Mouse (Mus musculus): Measurements from ENCODE around the gene Adgrb3. TPM values are rescaled to one million over a fixed set of nuclear protein-coding genes. Genes with fewer than 3 reads are reported as not detected.

Gene Adgrb3
- polyA plus RNA-seq, 1 experiment from 2014 or later: 0.41 TPM

DNA sequence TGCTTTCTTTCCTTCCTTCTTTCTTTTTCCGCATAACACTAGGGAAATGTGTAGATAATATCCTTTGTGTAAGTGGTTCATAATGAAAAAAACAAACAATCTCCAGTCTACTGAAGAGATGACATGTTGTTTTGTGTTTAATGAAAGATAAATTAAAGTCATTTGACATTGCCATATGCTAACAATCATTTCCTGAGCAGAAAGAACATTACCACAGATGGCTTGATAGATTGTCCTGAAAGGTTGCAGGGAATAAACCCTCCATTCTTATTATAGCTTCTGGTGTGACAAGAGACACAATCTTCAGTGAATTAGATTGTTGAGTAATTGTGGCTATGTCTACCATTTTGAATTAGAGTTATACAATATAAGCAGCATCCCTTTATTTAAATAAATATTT is 247.8 kb downstream of the Adgrb3 start:
- no peak overlapping the region for H3K27ac ChIP-seq
- no peak overlapping the region for H3K9ac ChIP-seq
- 63% methylated on average over 1 of the region's 1 CpGs for WGBS
- no peak overlapping the region for H3K4me2 ChIP-seq
- ATAC-seq (ENCODE audit: borderline replicate concordance, extremely low read depth, low FRiP score, low TSS enrichment): no peak
- no peaks in the 10 kb centered on the region for H3K9me3 ChIP-seq
- no peaks in the 10 kb centered on the region for H3K27me3 ChIP-seq
- H3K4me3 ChIP-seq: no peak overlapping the region
- no peaks in the 10 kb centered on the region for H3K4me1 ChIP-seq
- H3K36me3 ChIP-seq: no peaks in the 10 kb centered on the region

DNA sequence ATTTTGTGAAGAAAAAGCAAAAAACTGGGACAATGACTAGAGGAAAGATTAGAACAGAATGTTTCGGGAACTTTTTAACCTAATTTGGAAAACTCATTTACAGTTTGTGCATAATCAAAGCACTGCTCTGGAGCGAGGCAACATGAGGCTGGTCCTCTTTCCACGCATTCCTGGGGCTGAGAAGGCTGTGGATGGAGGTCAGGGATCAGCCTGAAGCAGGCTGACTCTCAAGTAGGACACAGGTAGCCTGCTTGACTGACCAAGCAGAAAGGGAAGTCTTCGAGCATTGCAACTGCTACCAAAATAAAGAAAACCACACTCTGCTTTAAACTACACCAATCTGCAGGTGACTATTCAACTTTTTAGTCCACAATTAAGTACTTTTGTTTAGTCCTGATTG is 251.7 kb downstream of the Adgrb3 start:
- no peak for ATAC-seq (ENCODE audit: borderline replicate concordance, extremely low read depth, low FRiP score, low TSS enrichment)
- Histone ChIP-seq H3K4me1 (no peaks in the 10 kb centered on the region), H3K27me3 (no peaks in the 10 kb centered on the region), H3K9ac (no peak overlapping the region), H3K27ac (no peak overlapping the region), H3K36me3 (no peaks in the 10 kb centered on the region), H3K9me3 (no peaks in the 10 kb centered on the region), H3K4me2 (no peak overlapping the region), H3K4me3 (no peak overlapping the region)
- 63% methylated on average over 4 of the region's 4 CpGs for WGBS

DNA sequence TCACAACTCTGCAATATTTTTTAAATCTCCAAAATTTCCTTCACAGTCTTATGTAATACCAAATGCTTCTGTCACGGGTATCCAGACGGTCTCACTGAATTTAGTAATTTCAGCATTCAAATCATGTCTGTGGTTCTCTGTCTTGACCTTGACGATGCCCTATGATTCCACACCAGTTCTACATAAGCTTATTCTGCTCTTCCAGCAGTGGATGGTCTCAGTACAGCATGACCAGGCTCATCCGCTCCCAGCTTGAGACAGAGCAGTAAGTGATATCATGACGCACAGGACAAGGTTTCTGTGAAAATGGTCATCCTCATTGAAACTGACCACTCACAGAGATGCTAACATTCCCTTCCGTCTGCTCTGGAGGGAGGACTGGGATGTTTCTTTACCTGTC is 252.9 kb downstream of the Adgrb3 start:
- H3K27ac ChIP-seq: no peak overlapping the region
- H3K4me3 ChIP-seq: no peak overlapping the region
- no peaks in the 10 kb centered on the region for H3K4me1 ChIP-seq
- no peak for ATAC-seq (ENCODE audit: borderline replicate concordance, extremely low read depth, low FRiP score, low TSS enrichment)
- 79% methylated on average over 6 of the region's 6 CpGs for WGBS
- no peak overlapping the region for H3K9ac ChIP-seq
- H3K4me2 ChIP-seq: no peak overlapping the region
- H3K27me3 ChIP-seq: no peaks in the 10 kb centered on the region
- no peaks in the 10 kb centered on the region for H3K9me3 ChIP-seq
- H3K36me3 ChIP-seq: no peaks in the 10 kb centered on the region

DNA sequence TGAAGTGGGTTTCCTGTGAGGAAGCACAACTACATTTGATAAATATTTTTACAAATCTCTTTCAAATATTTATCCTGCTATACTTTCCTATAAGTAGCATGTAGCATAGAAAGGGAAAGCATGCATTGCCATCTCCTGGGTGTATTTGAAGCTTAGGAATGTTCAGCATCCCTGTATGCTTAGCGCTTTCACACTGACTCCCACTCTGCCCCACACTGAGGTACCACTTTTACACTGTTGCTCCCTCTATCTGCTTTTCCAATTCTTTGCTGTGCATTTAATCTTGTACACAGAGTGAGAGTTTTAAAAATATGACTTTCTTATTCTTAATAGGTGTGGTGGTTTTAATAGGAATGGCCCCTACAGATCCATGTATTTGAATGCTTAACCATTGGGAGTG is 261.4 kb downstream of the Adgrb3 start:
- Histone ChIP-seq H3K4me3 (no peak overlapping the region), H3K9me3 (no peaks in the 10 kb centered on the region), H3K27ac (no peak overlapping the region), H3K9ac (no peak overlapping the region), H3K4me2 (no peak overlapping the region), H3K36me3 (no peaks in the 10 kb centered on the region), H3K4me1 (no peaks in the 10 kb centered on the region), H3K27me3 (no peaks in the 10 kb centered on the region)
- 85% methylated on average over 1 of the region's 1 CpGs for WGBS
- no peak for ATAC-seq (ENCODE audit: borderline replicate concordance, extremely low read depth, low FRiP score, low TSS enrichment)

DNA sequence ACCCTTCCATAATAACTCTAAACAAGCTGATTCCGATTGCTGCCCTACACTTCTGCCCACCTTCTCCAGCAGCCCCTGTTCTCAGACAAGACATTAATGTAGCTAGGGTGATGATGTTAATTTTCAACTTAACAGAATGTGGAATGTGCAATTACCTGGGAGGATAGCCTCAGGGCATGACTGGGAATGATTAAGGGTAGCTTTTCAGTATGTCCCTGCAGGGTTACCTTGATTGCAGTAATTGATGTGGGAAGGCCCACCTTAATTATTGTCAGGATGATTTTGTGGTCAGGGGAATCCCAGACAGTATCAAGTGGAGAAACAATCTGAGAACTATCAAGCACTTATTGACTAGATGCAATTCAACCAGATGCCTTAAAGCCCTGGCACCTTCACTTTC is 283.4 kb downstream of the Adgrb3 start:
- Histone ChIP-seq H3K4me2 (no peak overlapping the region), H3K9me3 (no peaks in the 10 kb centered on the region), H3K27ac (no peak overlapping the region), H3K27me3 (no peaks in the 10 kb centered on the region), H3K36me3 (no peaks in the 10 kb centered on the region), H3K4me1 (no peaks in the 10 kb centered on the region), H3K9ac (no peak overlapping the region), H3K4me3 (no peak overlapping the region)
- ATAC-seq (ENCODE audit: borderline replicate concordance, extremely low read depth, low FRiP score, low TSS enrichment): no peak
- WGBS: 73% methylated on average over 1 of the region's 1 CpGs

DNA sequence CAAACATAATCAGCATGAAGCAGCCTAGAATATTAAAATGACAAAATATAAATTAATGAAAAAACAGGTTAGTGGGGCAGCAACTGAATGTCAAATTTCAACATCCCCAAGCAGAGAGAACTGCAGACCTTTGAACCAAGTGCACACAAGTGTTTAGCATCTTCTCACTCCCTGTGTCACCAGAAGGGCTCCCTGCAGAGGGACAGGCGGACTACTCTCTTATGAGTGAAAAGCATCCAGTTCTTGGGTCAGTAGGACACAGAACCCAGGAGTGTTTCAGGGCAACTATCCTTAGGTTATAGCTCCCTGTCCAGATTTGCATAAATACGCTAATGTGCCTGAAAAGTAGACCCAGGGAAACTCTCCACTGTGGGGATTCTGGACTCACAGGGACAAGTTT is 285.6 kb downstream of the Adgrb3 start:
- Histone ChIP-seq H3K9me3 (no peaks in the 10 kb centered on the region), H3K9ac (no peak overlapping the region), H3K4me1 (no peaks in the 10 kb centered on the region), H3K36me3 (no peaks in the 10 kb centered on the region), H3K4me2 (no peak overlapping the region), H3K27me3 (no peaks in the 10 kb centered on the region), H3K4me3 (no peak overlapping the region), H3K27ac (no peak overlapping the region)
- no peak for ATAC-seq (ENCODE audit: borderline replicate concordance, extremely low read depth, low FRiP score, low TSS enrichment)
- 65% methylated on average over 2 of the region's 2 CpGs for WGBS

DNA sequence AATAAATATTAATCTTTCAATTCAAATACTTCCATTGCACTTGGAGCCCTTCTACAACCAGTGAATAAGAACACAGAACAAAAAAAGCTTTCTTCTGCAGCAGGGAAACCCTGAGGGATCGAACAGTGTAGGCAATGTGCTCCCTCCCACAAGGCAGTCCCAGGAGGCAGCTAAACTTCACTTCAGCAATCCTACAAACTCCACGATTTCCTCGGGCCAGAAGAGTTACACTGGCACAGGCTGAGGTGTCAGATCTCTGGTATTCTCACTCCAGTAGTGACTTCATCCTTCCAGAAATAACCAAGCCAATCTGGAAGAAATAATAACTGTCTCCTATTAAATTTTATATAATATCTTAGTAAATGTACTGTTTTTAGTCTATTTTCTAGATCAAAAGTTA is 286.6 kb downstream of the Adgrb3 start:
- Histone ChIP-seq H3K27me3 (no peaks in the 10 kb centered on the region), H3K4me1 (no peaks in the 10 kb centered on the region), H3K4me2 (no peak overlapping the region), H3K9ac (no peak overlapping the region), H3K9me3 (no peaks in the 10 kb centered on the region), H3K4me3 (no peak overlapping the region), H3K27ac (no peak overlapping the region), H3K36me3 (no peaks in the 10 kb centered on the region)
- no peak for ATAC-seq (ENCODE audit: borderline replicate concordance, extremely low read depth, low FRiP score, low TSS enrichment)
- WGBS: 50% methylated on average over 3 of the region's 3 CpGs

DNA sequence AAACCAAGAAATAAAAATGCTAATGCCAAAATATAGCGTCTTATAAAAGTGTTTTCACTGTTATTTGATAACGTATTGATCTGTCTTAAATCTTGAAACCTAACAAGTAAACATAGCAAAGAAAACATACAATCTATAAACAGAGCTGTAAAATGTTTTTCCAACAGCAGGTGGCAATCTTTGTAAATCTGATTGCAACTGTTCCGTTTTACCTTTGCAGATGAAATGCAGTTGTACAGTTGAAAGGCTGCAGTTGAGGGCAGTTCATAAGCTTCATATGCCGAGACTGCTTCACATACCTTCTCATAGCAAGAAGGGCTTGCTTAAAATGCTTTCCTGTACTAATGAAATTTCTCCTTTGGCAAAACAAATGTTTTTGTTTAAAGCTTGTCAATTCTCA is 302.5 kb downstream of the Adgrb3 start:
- Histone ChIP-seq H3K4me2 (no peak overlapping the region), H3K36me3 (no peaks in the 10 kb centered on the region), H3K4me3 (no peak overlapping the region), H3K9me3 (no peaks in the 10 kb centered on the region), H3K27ac (no peak overlapping the region), H3K9ac (no peak overlapping the region), H3K27me3 (no peaks in the 10 kb centered on the region), H3K4me1 (no peaks in the 10 kb centered on the region)
- no peak for ATAC-seq (ENCODE audit: borderline replicate concordance, extremely low read depth, low FRiP score, low TSS enrichment)
- 63% methylated on average over 4 of the region's 4 CpGs for WGBS

DNA sequence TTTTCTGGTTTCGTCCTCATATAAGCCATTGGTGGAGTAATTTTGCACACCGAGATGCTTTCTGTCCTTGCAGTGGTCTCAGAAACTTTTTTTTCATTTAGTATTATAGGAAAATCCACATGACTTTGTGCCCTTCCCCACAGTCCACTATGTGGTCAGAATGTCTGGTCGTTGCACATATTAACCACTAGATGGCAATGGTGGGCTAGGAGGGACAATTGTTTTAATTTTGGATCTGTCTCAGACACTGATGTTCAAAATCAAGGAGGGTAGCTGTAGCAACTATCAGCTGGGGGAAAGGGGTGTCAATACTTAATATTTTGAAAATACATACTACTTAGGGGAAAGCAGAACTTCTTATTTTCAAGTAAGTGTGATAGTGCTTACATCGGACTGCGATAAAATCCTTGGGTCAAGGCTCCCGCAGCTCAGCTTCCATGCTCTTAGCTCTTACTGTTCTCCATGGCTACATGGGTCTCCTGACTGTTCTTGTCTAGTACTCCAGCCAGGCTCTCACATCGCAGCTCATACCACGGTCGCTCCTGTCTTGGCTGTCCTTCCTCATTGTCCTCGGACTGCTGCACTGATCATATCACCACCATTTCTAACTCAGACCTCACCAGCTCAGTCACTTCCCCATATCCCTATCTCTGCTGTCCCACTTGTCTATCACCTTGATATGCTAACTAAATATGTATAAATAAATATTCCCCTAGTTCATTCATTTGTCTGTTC is 319.0 kb downstream of the Adgrb3 start:
- Histone ChIP-seq H3K9ac (no peak overlapping the region), H3K4me1 (no peaks in the 10 kb centered on the region), H3K4me2 (no peak overlapping the region), H3K4me3 (no peak overlapping the region), H3K27me3 (no peaks in the 10 kb centered on the region), H3K36me3 (no peaks in the 10 kb centered on the region), H3K9me3 (no peaks in the 10 kb centered on the region), H3K27ac (no peak overlapping the region)
- ATAC-seq (ENCODE audit: borderline replicate concordance, extremely low read depth, low FRiP score, low TSS enrichment): no peak
- 56% methylated on average over 10 of the region's 10 CpGs for WGBS

DNA sequence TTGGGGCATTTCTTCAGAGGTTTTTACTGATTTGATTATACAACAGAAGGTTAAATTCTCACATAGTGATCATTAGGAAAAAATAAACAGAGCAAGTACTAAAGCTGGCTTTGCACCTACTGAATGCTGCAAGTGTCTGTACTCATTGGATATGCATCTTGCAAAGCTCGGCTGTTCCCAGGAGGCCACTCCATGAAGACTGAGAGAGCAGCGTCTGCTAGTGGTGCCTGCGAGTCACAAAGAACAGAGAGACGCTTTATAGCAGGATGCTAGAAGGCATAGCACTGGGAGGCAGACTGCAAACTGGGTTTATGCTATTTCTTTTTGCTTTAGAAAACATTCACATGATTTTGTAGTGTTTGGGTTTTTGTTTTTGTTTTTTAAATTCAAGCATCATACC is 325.2 kb downstream of the Adgrb3 start:
- Histone ChIP-seq H3K9ac (no peak overlapping the region), H3K4me1 (no peaks in the 10 kb centered on the region), H3K9me3 (no peaks in the 10 kb centered on the region), H3K36me3 (no peaks in the 10 kb centered on the region), H3K4me2 (no peak overlapping the region), H3K27me3 (no peaks in the 10 kb centered on the region), H3K27ac (no peak overlapping the region), H3K4me3 (no peak overlapping the region)
- 29% methylated on average over 4 of the region's 4 CpGs for WGBS
- ATAC-seq (ENCODE audit: borderline replicate concordance, extremely low read depth, low FRiP score, low TSS enrichment): no peak

DNA sequence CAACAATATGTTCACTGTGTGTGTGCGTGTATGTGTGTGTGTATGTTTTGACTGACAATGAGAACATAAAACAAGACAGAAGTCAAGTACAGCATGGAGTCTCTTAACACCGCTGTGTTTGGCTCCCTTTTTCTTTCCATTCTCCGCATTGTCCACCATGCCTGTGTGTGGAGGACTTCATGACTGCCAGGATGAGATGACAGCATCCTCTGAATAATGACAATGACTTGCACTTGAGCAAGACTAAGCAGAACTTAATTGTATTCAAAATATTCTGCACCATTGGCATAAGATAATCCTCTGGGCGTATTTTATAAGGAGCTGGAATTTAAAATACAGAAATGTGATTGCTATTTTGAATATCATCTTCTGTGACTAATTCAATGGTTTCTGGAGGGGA is 326.0 kb downstream of the Adgrb3 start:
- Histone ChIP-seq H3K27me3 (no peaks in the 10 kb centered on the region), H3K4me3 (no peak overlapping the region), H3K9ac (no peak overlapping the region), H3K4me2 (no peak overlapping the region), H3K36me3 (no peaks in the 10 kb centered on the region), H3K27ac (no peak overlapping the region), H3K9me3 (no peaks in the 10 kb centered on the region), H3K4me1 (no peaks in the 10 kb centered on the region)
- no peak for ATAC-seq (ENCODE audit: borderline replicate concordance, extremely low read depth, low FRiP score, low TSS enrichment)
- WGBS: 77% methylated on average over 4 of the region's 4 CpGs

DNA sequence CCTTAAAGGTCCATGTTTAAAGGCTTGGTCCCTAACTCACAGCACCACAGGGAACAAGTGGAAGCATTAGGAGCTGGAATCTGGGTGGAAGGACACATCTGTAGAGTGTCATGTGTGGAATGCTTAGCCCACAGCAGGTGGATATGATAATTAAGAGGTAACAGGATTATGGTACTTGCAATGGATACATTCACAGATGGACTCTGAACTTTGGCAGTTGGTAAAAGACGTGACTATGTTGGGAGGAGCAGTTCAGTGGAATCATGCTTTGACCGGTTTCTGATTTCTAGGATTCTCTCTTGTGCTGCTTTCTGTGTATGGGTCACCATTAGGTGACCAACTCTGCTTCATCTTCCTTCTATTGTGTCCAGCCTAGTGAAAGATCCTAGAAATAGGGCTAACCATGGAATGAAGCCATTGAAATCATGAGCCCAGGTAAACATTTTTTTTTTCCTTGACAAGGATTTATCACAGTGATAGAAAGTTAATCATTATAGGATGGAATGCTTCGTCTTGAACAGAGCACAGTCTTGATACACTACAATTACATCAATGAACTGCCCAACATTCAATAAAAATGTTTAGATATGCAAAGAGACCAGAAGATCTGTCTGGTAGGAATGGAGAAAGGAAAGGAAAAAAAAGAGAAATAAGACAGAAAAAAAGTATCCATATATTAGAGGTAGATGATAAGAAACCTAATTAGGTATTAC is 334.1 kb downstream of the Adgrb3 start:
- 70% methylated on average over 3 of the region's 3 CpGs for WGBS
- no peak for ATAC-seq (ENCODE audit: borderline replicate concordance, extremely low read depth, low FRiP score, low TSS enrichment)
- H3K9ac ChIP-seq: no peak overlapping the region
- no peak overlapping the region for H3K4me2 ChIP-seq
- H3K4me1 ChIP-seq: no peaks in the 10 kb centered on the region
- no peaks in the 10 kb centered on the region for H3K36me3 ChIP-seq
- H3K4me3 ChIP-seq: no peak overlapping the region
- no peak overlapping the region for H3K27ac ChIP-seq
- H3K27me3 ChIP-seq: no peaks in the 10 kb centered on the region
- no peaks in the 10 kb centered on the region for H3K9me3 ChIP-seq

All from lung, embryonic 15.5 days (tissue).